ENCODE assay signal across 9 mouse cellular contexts in the genomic region with DNA sequence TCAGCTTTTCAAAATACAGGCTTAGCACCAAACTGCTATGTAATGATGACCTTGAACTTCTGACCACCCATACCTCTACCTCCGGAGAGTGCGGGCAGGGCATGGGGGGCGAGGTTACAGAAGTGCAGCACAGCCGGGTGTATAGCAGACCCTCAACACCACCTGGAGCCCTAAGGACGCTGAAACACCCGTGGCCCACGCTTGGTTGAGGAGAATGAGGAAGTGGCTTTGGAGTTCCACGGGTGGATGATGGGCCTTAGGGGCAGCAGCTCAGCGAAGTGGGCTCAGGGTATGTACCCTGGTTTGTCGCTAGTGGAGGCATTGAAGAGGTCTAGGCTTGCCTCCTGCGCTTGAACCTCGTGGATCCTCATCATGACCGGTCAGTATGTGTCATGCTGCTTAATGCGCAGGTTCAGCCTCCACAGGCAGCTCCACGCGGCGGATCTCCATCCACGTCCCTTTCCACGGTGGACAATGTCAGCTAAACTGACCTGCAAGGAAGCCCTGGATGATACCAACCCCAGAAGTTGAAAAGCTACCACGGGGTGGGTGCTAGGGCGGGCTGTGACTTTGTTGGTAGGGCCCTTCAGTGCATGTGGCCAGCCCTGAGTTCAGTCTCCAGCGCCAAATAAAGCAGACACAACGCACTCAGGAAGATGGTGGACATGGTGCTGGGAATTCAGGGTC. TPM values are rescaled to one million over a fixed set of nuclear protein-coding genes. Genes with fewer than 3 reads are reported as not detected.
DNase-seq lines count a peak whose midpoint lies in the region; ATAC-seq and TF ChIP-seq lines count a peak whose summit lies in the region.
"Had no signal": no experiment of that assay in that cellular context is flagged by ENCODE, and none has a peak within 500 bp of the region (broad histone marks: within the 10 kb centered on the region; RNA-seq: fewer than 3 reads in every experiment).

No protein-coding gene starts in this region.

- peak; percentile 39 for DNase-seq in CD4-positive, CD25-positive, alpha-beta regulatory T cell, adult 2 months (ENCODE audit: low read depth, low spot score)
- no peak for DNase-seq in liver, adult 2 months (ENCODE audit: extremely low read depth, low read depth, low spot score)
- no peak for DNase-seq in liver
- DNase-seq in limb, embryonic 11.5 days (ENCODE audit: low spot score) = no peak
- DNase-seq in spleen, postnatal 36 days (ENCODE audit: low spot score in 2 of 2) = peak; percentile 71 to 78
- DNase-seq in urinary bladder, adult 2 months (ENCODE audit: low spot score) = no peak

- H3K27ac ChIP-seq in liver, adult 2 months (replicated peaks; ENCODE audit: insufficient read depth, low read depth, low read length) = no peak overlapping the region
- no peak overlapping the region for H3K27ac ChIP-seq in limb, embryonic 11.5 days (replicated peaks; ENCODE audit: low read depth, low read length)

- no peaks in the 10 kb centered on the region for H3K27me3 ChIP-seq in liver, adult 2 months (ENCODE audit: control insufficient read depth, insufficient read depth, low read length)
- H3K27me3 ChIP-seq in limb, embryonic 11.5 days (ENCODE audit: control insufficient read depth, insufficient read depth, low read length) = 0 out of 2 replicates have a peak, but pooled peaks cover 2% of the 10 kb centered on the region

- no peaks in the 10 kb centered on the region for H3K9me3 ChIP-seq in limb, embryonic 11.5 days (ENCODE audit: control insufficient read depth, low read length)

- TF ChIP-seq POLR2A in liver, adult 2 months (IDR thresholded peaks at IDR 0.05; ENCODE audit: extremely low read depth, insufficient read depth, low read length) = no peak

- H3K4me2 ChIP-seq in limb, embryonic 11.5 days (ENCODE audit: low read depth, severe bottlenecking) = peak overlapping the region; percentile 87; the same call in 1 of the 2 replicates

- H3K79me2 ChIP-seq in liver, adult 2 months (ENCODE audit: control insufficient read depth, insufficient read depth, low read length) = no peaks in the 10 kb centered on the region

- TF ChIP-seq CTCF in liver, adult 2 months (IDR thresholded peaks at IDR 0.05; ENCODE audit: low read depth, low read length) = no peak

- H3K4me1 ChIP-seq in liver, adult 2 months (ENCODE audit: control insufficient read depth, insufficient read depth, low read length) = peaks cover 7% of the 10 kb centered on the region
- H3K4me1 ChIP-seq in limb, embryonic 11.5 days (ENCODE audit: control insufficient read depth, insufficient read depth, low read length) = peaks cover 8% of the 10 kb centered on the region

- H3K9ac ChIP-seq in liver, adult 2 months (ENCODE audit: low read depth, low read length) = no peak overlapping the region; the same call in 1 of the 2 replicates
- H3K9ac ChIP-seq in limb, embryonic 11.5 days (ENCODE audit: low read length) = no peak overlapping the region

- 85% methylated on average over 23 of the region's 23 CpGs for WGBS in liver, adult 2 months
- WGBS in limb, embryonic 11.5 days = 82% methylated on average over 23 of the region's 23 CpGs

- ATAC-seq in CD4-positive, CD25-positive, alpha-beta regulatory T cell, adult 4 months = no peak
- ATAC-seq in limb, embryonic 11.5 days (ENCODE audit: insufficient number of reproducible peaks, low FRiP score, low TSS enrichment, low read depth) = no peak
- no peak for ATAC-seq in monocyte, adult 5-6 weeks (replicated peaks; ENCODE audit: insufficient number of reproducible peaks, low FRiP score, low TSS enrichment, poor library complexity, severe bottlenecking)

- H3K36me3 ChIP-seq in liver, adult 2 months (ENCODE audit: control insufficient read depth, insufficient read depth, low read length) = no peaks in the 10 kb centered on the region
- H3K36me3 ChIP-seq in limb, embryonic 11.5 days (ENCODE audit: control insufficient read depth, insufficient read depth, low read length) = no peaks in the 10 kb centered on the region

- H3K4me3 ChIP-seq in liver, adult 2 months (ENCODE audit: insufficient read depth, low read depth, low read length) = 0 out of 2 replicates have a peak overlapping the region, but pooled peaks have one; percentile 2
- no peak overlapping the region for H3K4me3 ChIP-seq in limb, embryonic 11.5 days (ENCODE audit: low read depth, low read length)

RNA-seq across cellular contexts. Expression of a gene that starts 6.5 kb away (rescaled TPM):
- polyA plus RNA-seq in CD4-positive, CD25-positive, alpha-beta regulatory T cell, adult 4 months (2017; shearing (Covaris generic)) = not detected
- total RNA-seq in liver, adult 2 months (2014; rRNA removed) = not detected in 2 replicates
- polyA plus RNA-seq in liver, adult 2 months (2012; rRNA removed) = not detected in 2 replicates
- not detected in 2 replicates for polyA plus RNA-seq in limb, embryonic 11.5 days (2014; fragmentation: Nextera tagmentation; extraction: Ambion mirVana)
- not detected in 2 replicates for polyA plus RNA-seq in urinary bladder, adult 2 months (2012; rRNA removed)
- total RNA-seq in monocyte, adult 5-6 weeks (2017) = 2.2 TPM in 1 of 3 replicates, not detected in the others
- total RNA-seq: common myeloid progenitor, adult 5-6 weeks had no signal

RNA-seq across cellular contexts. Expression of a gene that starts 6.8 kb away (rescaled TPM):
- polyA plus RNA-seq in CD4-positive, CD25-positive, alpha-beta regulatory T cell, adult 4 months (2017; shearing (Covaris generic)) = 10 to 100 TPM; 17.4 to 17.8 TPM
- total RNA-seq in liver, adult 2 months (2014; rRNA removed) = 25.6 and 30.3 TPM in 2 replicates
- polyA plus RNA-seq in liver, adult 2 months (2012; rRNA removed) = 17.7 and 29.8 TPM in 2 replicates
- polyA plus RNA-seq in limb, embryonic 11.5 days (2014; fragmentation: Nextera tagmentation; extraction: Ambion mirVana) = 11.6 and 12.2 TPM in 2 replicates
- polyA plus RNA-seq in urinary bladder, adult 2 months (2012; rRNA removed) = 13.5 and 22.6 TPM in 2 replicates
- total RNA-seq in monocyte, adult 5-6 weeks (2017) = 9.1 to 23.2 TPM (median 11.9 TPM) in 3 replicates

RNA-seq across cellular contexts. Expression of a gene that starts 25.1 kb away (rescaled TPM):
- not detected for polyA plus RNA-seq in CD4-positive, CD25-positive, alpha-beta regulatory T cell, adult 4 months (2017; shearing (Covaris generic))
- not detected in 2 replicates for total RNA-seq in liver, adult 2 months (2014; rRNA removed)
- polyA plus RNA-seq in liver, adult 2 months (2012; rRNA removed) = not detected in 2 replicates
- polyA plus RNA-seq in limb, embryonic 11.5 days (2014; fragmentation: Nextera tagmentation; extraction: Ambion mirVana) = not detected in 2 replicates
- polyA plus RNA-seq in urinary bladder, adult 2 months (2012; rRNA removed) = not detected in 2 replicates
- not detected in 3 replicates for total RNA-seq in monocyte, adult 5-6 weeks (2017)
- total RNA-seq: common myeloid progenitor, adult 5-6 weeks had no signal

RNA-seq across cellular contexts. Expression of a gene that starts 36.4 kb away (rescaled TPM):
- polyA plus RNA-seq in CD4-positive, CD25-positive, alpha-beta regulatory T cell, adult 4 months (2017; shearing (Covaris generic)) = not detected
- total RNA-seq in liver, adult 2 months (2014; rRNA removed) = 9.5 and 70.1 TPM in 2 replicates
- polyA plus RNA-seq in liver, adult 2 months (2012; rRNA removed) = 1.4 and 2.1 TPM in 2 replicates
- not detected in 2 replicates for polyA plus RNA-seq in limb, embryonic 11.5 days (2014; fragmentation: Nextera tagmentation; extraction: Ambion mirVana)
- polyA plus RNA-seq in urinary bladder, adult 2 months (2012; rRNA removed) = 0.32 and 0.46 TPM in 2 replicates
- not detected in 3 replicates for total RNA-seq in monocyte, adult 5-6 weeks (2017)
- total RNA-seq: common myeloid progenitor, adult 5-6 weeks had no signal

RNA-seq across cellular contexts. Expression of a gene that starts 51.3 kb away (rescaled TPM):
- polyA plus RNA-seq in CD4-positive, CD25-positive, alpha-beta regulatory T cell, adult 4 months (2017; shearing (Covaris generic)) = 1 to 10 TPM; 1.1 to 1.3 TPM
- not detected in 2 replicates for total RNA-seq in liver, adult 2 months (2014; rRNA removed)
- polyA plus RNA-seq in liver, adult 2 months (2012; rRNA removed) = not detected in 2 replicates
- polyA plus RNA-seq in limb, embryonic 11.5 days (2014; fragmentation: Nextera tagmentation; extraction: Ambion mirVana) = 0.26 and 0.36 TPM in 2 replicates
- polyA plus RNA-seq in urinary bladder, adult 2 months (2012; rRNA removed) = 0.12 and 0.18 TPM in 2 replicates
- total RNA-seq in monocyte, adult 5-6 weeks (2017) = not detected in 3 replicates
- total RNA-seq: common myeloid progenitor, adult 5-6 weeks had no signal

Comparison
In these comparisons a context has a peak if more than half of its experiments do, and no peak if none do; other contexts are left out.
1. DNase-seq: peak in CD4-positive, CD25-positive, alpha-beta regulatory T cell, adult 2 months (single experiment) and spleen, postnatal 36 days (2 of 2); none in liver, adult 2 months (single experiment), liver (single experiment), limb, embryonic 11.5 days (single experiment) and urinary bladder, adult 2 months (single experiment).